Mouse (Mus musculus): Measurements from ENCODE around the gene Xxylt1. TPM values are rescaled to one million over a fixed set of nuclear protein-coding genes. Genes with fewer than 3 reads are reported as not detected.

Xxylt1 gene
- polyA plus RNA-seq, 1 experiment = 2.7 TPM

- H3K27ac ChIP-seq (ENCODE audit: control insufficient read depth, insufficient read depth, low read depth, low read length, poor library complexity) = no peak overlapping the region
- 60% methylated on average over 5 of the region's 5 CpGs for WGBS
- H3K4me1 ChIP-seq (ENCODE audit: control insufficient read depth, insufficient read depth, low read length) = no peaks in the 10 kb centered on the region; the same call in 1 of the 2 replicates
- H3K4me3 ChIP-seq (replicated peaks; ENCODE audit: control insufficient read depth, low read depth, low read length) = no peak overlapping the region
- TF ChIP-seq CTCF (IDR thresholded peaks at IDR 0.05; ENCODE audit: control insufficient read depth, insufficient read depth, low read length) (no peak), POLR2A (IDR thresholded peaks at IDR 0.05; ENCODE audit: borderline replicate concordance, control insufficient read depth, low read depth, low read length) (no peak)
Observed at GRCm38 (mm10) chr16:31045211-31045610, 36.0 kb downstream of the Xxylt1 start.

DNA sequence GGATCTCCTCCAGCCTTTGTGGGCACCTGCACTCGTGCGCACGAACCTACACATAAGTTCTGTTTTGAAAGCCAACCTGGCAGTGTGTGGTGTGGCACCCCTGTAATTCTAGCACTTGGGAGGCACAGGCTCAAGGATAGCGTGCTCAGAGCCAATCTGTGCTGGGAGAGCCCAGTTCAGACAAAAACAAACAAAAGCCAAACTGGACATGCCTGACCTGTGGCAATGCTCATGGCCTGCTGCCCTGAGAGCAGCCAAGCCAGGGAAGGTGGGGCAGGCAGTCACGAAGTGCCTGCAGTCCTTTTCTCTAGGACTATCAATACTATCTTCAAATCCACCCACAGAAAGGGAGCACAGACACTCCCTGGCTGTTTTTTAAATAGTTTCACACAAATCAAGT, 38.1 kb downstream of the Xxylt1 start:
- Histone ChIP-seq H3K4me3 (replicated peaks; ENCODE audit: control insufficient read depth, low read depth, low read length) (no peak overlapping the region), H3K4me1 (ENCODE audit: control insufficient read depth, insufficient read depth, low read length) (no peaks in the 10 kb centered on the region; the same call in 1 of the 2 replicates), H3K27ac (ENCODE audit: control insufficient read depth, insufficient read depth, low read depth, low read length, poor library complexity) (no peak overlapping the region)
- 84% methylated on average over 5 of the region's 5 CpGs for WGBS
- no peak for TF ChIP-seq CTCF (IDR thresholded peaks at IDR 0.05; ENCODE audit: control insufficient read depth, insufficient read depth, low read length)
- TF ChIP-seq POLR2A (IDR thresholded peaks at IDR 0.05; ENCODE audit: borderline replicate concordance, control insufficient read depth, low read depth, low read length) = no peak

- TF ChIP-seq CTCF (IDR thresholded peaks at IDR 0.05; ENCODE audit: control insufficient read depth, insufficient read depth, low read length) (no peak), POLR2A (IDR thresholded peaks at IDR 0.05; ENCODE audit: borderline replicate concordance, control insufficient read depth, low read depth, low read length) (no peak)
Observed at GRCm38 (mm10) chr16:31041566-31041965, 39.7 kb downstream of the Xxylt1 start.

GRCm38 (mm10) chr16:31039803-31040459, 41.3 kb downstream of the Xxylt1 start:
- WGBS = 43% methylated on average over 9 of the region's 9 CpGs
- Histone ChIP-seq H3K4me1 (ENCODE audit: control insufficient read depth, insufficient read depth, low read length) (no peaks in the 10 kb centered on the region), H3K27ac (ENCODE audit: control insufficient read depth, insufficient read depth, low read depth, low read length, poor library complexity) (no peak overlapping the region), H3K4me3 (replicated peaks; ENCODE audit: control insufficient read depth, low read depth, low read length) (no peak overlapping the region)
- TF ChIP-seq POLR2A (IDR thresholded peaks at IDR 0.05; ENCODE audit: borderline replicate concordance, control insufficient read depth, low read depth, low read length) (no peak), CTCF (IDR thresholded peaks at IDR 0.05; ENCODE audit: control insufficient read depth, insufficient read depth, low read length) (no peak)

More at GRCm38 (mm10) chr16:31041566-31041965, 39.7 kb downstream of the Xxylt1 start:
- no peaks in the 10 kb centered on the region; the same call in 1 of the 2 replicates for H3K4me1 ChIP-seq (ENCODE audit: control insufficient read depth, insufficient read depth, low read length)
- no peak overlapping the region for H3K4me3 ChIP-seq (replicated peaks; ENCODE audit: control insufficient read depth, low read depth, low read length)
- WGBS = 74% methylated on average over 2 of the region's 2 CpGs
- H3K27ac ChIP-seq (ENCODE audit: control insufficient read depth, insufficient read depth, low read depth, low read length, poor library complexity) = no peak overlapping the region

GRCm38 (mm10) chr16:31037431-31037830, 43.8 kb downstream of the Xxylt1 start:
- H3K4me3 ChIP-seq (replicated peaks; ENCODE audit: control insufficient read depth, low read depth, low read length) = no peak overlapping the region
- no peak overlapping the region for H3K27ac ChIP-seq (ENCODE audit: control insufficient read depth, insufficient read depth, low read depth, low read length, poor library complexity)
- 84% methylated on average over 1 of the region's 1 CpGs for WGBS
- no peak for TF ChIP-seq CTCF (IDR thresholded peaks at IDR 0.05; ENCODE audit: control insufficient read depth, insufficient read depth, low read length)
- H3K4me1 ChIP-seq (ENCODE audit: control insufficient read depth, insufficient read depth, low read length) = no peaks in the 10 kb centered on the region

DNA sequence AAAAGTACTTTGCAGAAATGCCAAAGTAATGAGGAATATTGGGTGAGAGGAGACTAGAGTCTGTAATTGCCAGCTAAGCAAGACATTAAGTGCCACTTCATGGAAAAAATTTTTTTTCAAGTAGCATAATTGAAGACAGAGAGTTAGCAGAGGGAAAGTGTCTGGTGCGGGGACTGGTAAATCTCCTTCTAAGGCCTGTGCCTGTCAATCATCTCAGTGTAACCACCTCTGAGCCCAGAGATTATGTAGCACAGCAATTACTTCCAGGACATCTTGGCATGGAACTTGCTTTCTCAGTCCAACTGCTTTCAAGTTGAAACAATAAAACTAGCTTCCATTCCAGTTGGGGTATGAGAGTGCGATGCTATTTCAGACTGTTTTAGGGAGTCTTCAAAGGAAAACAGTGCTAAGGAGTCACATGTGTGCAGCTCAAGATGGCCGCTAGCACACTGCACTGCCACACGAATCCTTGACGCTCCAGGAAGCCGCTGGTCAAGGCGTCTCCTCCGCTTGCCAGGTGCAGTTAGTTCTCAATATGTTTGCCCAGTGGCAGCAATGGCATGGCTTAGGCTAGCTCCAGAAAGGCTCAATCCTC, 45.5 kb downstream of the Xxylt1 start:
- no peak overlapping the region for H3K4me3 ChIP-seq (replicated peaks; ENCODE audit: control insufficient read depth, low read depth, low read length)
- no peaks in the 10 kb centered on the region for H3K4me1 ChIP-seq (ENCODE audit: control insufficient read depth, insufficient read depth, low read length)
- TF ChIP-seq POLR2A (IDR thresholded peaks at IDR 0.05; ENCODE audit: borderline replicate concordance, control insufficient read depth, low read depth, low read length) (no peak), CTCF (IDR thresholded peaks at IDR 0.05; ENCODE audit: control insufficient read depth, insufficient read depth, low read length) (no peak)
- no peak overlapping the region for H3K27ac ChIP-seq (ENCODE audit: control insufficient read depth, insufficient read depth, low read depth, low read length, poor library complexity)
- WGBS = 83% methylated on average over 8 of the region's 8 CpGs

- no peak overlapping the region for H3K4me3 ChIP-seq (replicated peaks; ENCODE audit: control insufficient read depth, low read depth, low read length)
- 26% methylated on average over 7 of the region's 7 CpGs for WGBS
- TF ChIP-seq CTCF (IDR thresholded peaks at IDR 0.05; ENCODE audit: control insufficient read depth, insufficient read depth, low read length) (no peak), POLR2A (IDR thresholded peaks at IDR 0.05; ENCODE audit: borderline replicate concordance, control insufficient read depth, low read depth, low read length) (no peak)
- H3K4me1 ChIP-seq (ENCODE audit: control insufficient read depth, insufficient read depth, low read length) = no peaks in the 10 kb centered on the region
- no peak overlapping the region for H3K27ac ChIP-seq (ENCODE audit: control insufficient read depth, insufficient read depth, low read depth, low read length, poor library complexity)
Observed at GRCm38 (mm10) chr16:31035235-31035634, 46.0 kb downstream of the Xxylt1 start.

DNA sequence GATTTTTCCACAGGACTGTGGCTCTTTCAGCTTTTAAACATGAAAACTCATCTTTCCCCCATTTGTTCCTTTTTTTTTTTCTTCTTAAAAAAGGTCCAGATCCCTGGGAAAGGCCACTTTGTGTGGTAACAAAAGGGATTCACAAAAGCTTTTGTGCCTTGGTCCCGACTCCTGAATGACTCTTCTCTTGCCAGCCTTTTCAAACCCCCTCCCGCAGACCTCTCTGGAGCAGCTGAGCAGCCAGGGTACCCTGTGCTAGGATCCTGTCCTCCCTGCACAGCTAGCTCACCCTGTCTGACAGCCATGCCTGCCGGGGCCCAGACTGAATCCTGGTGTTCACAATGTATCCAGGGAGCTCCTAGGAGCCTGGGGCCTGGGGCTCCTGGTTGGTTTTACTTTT, 47.2 kb downstream of the Xxylt1 start:
- no peak overlapping the region for H3K4me3 ChIP-seq (replicated peaks; ENCODE audit: control insufficient read depth, low read depth, low read length)
- H3K4me1 ChIP-seq (ENCODE audit: control insufficient read depth, insufficient read depth, low read length) = peaks cover 3% of the 10 kb centered on the region; the same call in 1 of the 2 replicates
- WGBS = 89% methylated on average over 3 of the region's 3 CpGs
- no peak overlapping the region for H3K27ac ChIP-seq (ENCODE audit: control insufficient read depth, insufficient read depth, low read depth, low read length, poor library complexity)
- TF ChIP-seq POLR2A (IDR thresholded peaks at IDR 0.05; ENCODE audit: borderline replicate concordance, control insufficient read depth, low read depth, low read length) (no peak), CTCF (IDR thresholded peaks at IDR 0.05; ENCODE audit: control insufficient read depth, insufficient read depth, low read length) (no peak)
